Mouse (Mus musculus): ENCODE results near the gene Crhbp. TPM values are rescaled to one million over a fixed set of nuclear protein-coding genes. Genes with fewer than 3 reads are reported as not detected.

Gene Crhbp
- polyA plus RNA-seq, 1 experiment from 2014 or later, result 0.11 TPM

DNA sequence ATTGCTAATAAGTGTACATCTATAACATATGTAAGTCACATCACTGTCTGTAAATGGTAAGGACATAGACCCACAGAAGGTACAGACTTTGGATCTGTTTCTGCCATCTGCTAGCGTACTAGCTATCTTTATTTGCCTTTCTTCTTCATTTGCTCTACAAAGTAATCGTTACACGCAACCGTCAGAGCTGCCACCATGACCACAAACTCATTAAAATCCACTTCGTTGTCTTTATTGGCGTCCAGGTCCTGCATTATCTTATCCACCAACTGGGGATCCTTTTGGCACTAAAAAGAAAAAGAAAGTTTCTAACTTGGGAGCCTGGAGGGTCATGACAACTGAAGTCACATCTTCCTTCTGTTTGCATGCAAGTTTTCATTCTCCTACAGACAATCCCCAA is 32.4 kb upstream of the Crhbp start:
- no peak for TF ChIP-seq CTCF (IDR thresholded peaks at IDR 0.05; ENCODE audit: low read depth)
- TF ChIP-seq EP300 (IDR thresholded peaks at IDR 0.05; ENCODE audit: low read depth), result peak; percentile 93
- Histone ChIP-seq H3K4me2 (ENCODE audit: low read depth, low read length) (no peak overlapping the region), H3K36me3 (replicated peaks; ENCODE audit: insufficient read depth, low read length) (no peaks in the 10 kb centered on the region), H3K27me3 (ENCODE audit: insufficient read depth, low read length) (no peaks in the 10 kb centered on the region), H3K9ac (replicated peaks) (no peak overlapping the region), H3K9me3 (ENCODE audit: low read length) (no peaks in the 10 kb centered on the region), H3K4me3 (ENCODE audit: low read depth, low read length) (no peak overlapping the region), H3K4me1 (ENCODE audit: insufficient read depth) (peaks cover 3% of the 10 kb centered on the region), H3K27ac (ENCODE audit: low read depth) (no peak overlapping the region)
- 52% methylated on average over 6 of the region's 6 CpGs for WGBS (ENCODE audit: insufficient replicate concordance)
- DNase-seq (no peak), ATAC-seq (peak; percentile 15; the same call in 1 of the 2 replicates)

- no peaks in the 10 kb centered on the region for H3K27me3 ChIP-seq (ENCODE audit: insufficient read depth, low read length)
- H3K36me3 ChIP-seq (replicated peaks; ENCODE audit: insufficient read depth, low read length), result no peaks in the 10 kb centered on the region
- TF ChIP-seq CTCF (IDR thresholded peaks at IDR 0.05; ENCODE audit: low read depth), result no peak
- TF ChIP-seq EP300 (IDR thresholded peaks at IDR 0.05; ENCODE audit: low read depth), result peak; percentile 80
- no peak overlapping the region for H3K9ac ChIP-seq (replicated peaks)
- ATAC-seq, result peak; percentile 33; the same call in 1 of the 2 replicates
- DNase-seq, result no peak
- H3K4me3 ChIP-seq (ENCODE audit: low read depth, low read length), result no peak overlapping the region
- no peak overlapping the region for H3K27ac ChIP-seq (ENCODE audit: low read depth)
- 0 out of 2 replicates have a peak overlapping the region, but pooled peaks have one; percentile 26 for H3K4me2 ChIP-seq (ENCODE audit: low read depth, low read length)
- 38% methylated on average over 7 of the region's 7 CpGs for WGBS (ENCODE audit: insufficient replicate concordance)
- H3K9me3 ChIP-seq (ENCODE audit: low read length), result no peaks in the 10 kb centered on the region
- peaks cover 3% of the 10 kb centered on the region for H3K4me1 ChIP-seq (ENCODE audit: insufficient read depth)
Observed at GRCm38 (mm10) chr13:95475124-95475523, 30.4 kb upstream of the Crhbp start.

DNA sequence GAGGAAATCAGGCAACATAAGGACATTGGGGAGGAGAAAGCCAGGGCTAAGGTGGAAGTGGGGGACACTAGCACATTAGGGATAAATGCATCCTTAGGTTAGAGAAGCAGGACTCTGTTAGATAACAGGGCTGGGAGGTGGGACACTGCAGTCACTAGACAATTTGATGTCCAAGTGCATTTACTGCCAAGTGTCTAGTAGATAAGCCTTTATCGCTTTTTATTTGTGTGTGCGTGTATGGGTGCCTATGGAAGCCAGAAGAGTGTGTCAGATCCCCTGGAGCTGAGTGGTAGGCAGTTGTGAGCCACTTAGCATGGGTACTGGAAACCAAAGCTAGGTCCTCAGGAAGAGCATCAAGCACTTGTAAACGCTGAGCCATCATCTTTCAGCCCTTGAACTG is 29.6 kb upstream of the Crhbp start:
- no peak for TF ChIP-seq CTCF (IDR thresholded peaks at IDR 0.05; ENCODE audit: low read depth)
- peak; percentile 70 for TF ChIP-seq EP300 (IDR thresholded peaks at IDR 0.05; ENCODE audit: low read depth)
- H3K4me1 ChIP-seq (ENCODE audit: insufficient read depth), result peaks cover 3% of the 10 kb centered on the region
- H3K9me3 ChIP-seq (ENCODE audit: low read length), result no peaks in the 10 kb centered on the region
- H3K27me3 ChIP-seq (ENCODE audit: insufficient read depth, low read length), result no peaks in the 10 kb centered on the region
- H3K36me3 ChIP-seq (replicated peaks; ENCODE audit: insufficient read depth, low read length), result no peaks in the 10 kb centered on the region
- no peak overlapping the region for H3K9ac ChIP-seq (replicated peaks)
- H3K4me3 ChIP-seq (ENCODE audit: low read depth, low read length), result no peak overlapping the region
- H3K27ac ChIP-seq (ENCODE audit: low read depth), result no peak overlapping the region
- no peak overlapping the region for H3K4me2 ChIP-seq (ENCODE audit: low read depth, low read length)
- 51% methylated on average over 3 of the region's 3 CpGs for WGBS (ENCODE audit: insufficient replicate concordance)
- ATAC-seq (0 out of 2 replicates have a peak, but pooled peaks have one; percentile 38), DNase-seq (no peak)

GRCm38 (mm10) chr13:95470970-95471369 is 26.2 kb upstream of the Crhbp start:
- no peaks in the 10 kb centered on the region for H3K9me3 ChIP-seq (ENCODE audit: low read length)
- 63% methylated on average over 2 of the region's 2 CpGs for WGBS (ENCODE audit: insufficient replicate concordance)
- H3K4me3 ChIP-seq (ENCODE audit: low read depth, low read length), result no peak overlapping the region
- no peaks in the 10 kb centered on the region for H3K27me3 ChIP-seq (ENCODE audit: insufficient read depth, low read length)
- no peaks in the 10 kb centered on the region for H3K36me3 ChIP-seq (replicated peaks; ENCODE audit: insufficient read depth, low read length)
- ATAC-seq, result no peak
- H3K27ac ChIP-seq (ENCODE audit: low read depth), result no peak overlapping the region
- DNase-seq, result peak; percentile 40
- H3K4me2 ChIP-seq (ENCODE audit: low read depth, low read length), result no peak overlapping the region
- peaks cover under 1% of the 10 kb centered on the region for H3K4me1 ChIP-seq (ENCODE audit: insufficient read depth)
- peak; percentile 68 for TF ChIP-seq CTCF (IDR thresholded peaks at IDR 0.05; ENCODE audit: low read depth)
- no peak for TF ChIP-seq EP300 (IDR thresholded peaks at IDR 0.05; ENCODE audit: low read depth)
- H3K9ac ChIP-seq (replicated peaks), result no peak overlapping the region

- no peaks in the 10 kb centered on the region for H3K36me3 ChIP-seq (replicated peaks; ENCODE audit: insufficient read depth, low read length)
- H3K27ac ChIP-seq (ENCODE audit: low read depth), result no peak overlapping the region
- 71% methylated on average over 2 of the region's 2 CpGs for WGBS (ENCODE audit: insufficient replicate concordance)
- H3K4me3 ChIP-seq (ENCODE audit: low read depth, low read length), result no peak overlapping the region
- H3K4me1 ChIP-seq (ENCODE audit: insufficient read depth), result 0 out of 2 replicates have a peak, but pooled peaks cover 5% of the 10 kb centered on the region
- H3K9me3 ChIP-seq (ENCODE audit: low read length), result no peaks in the 10 kb centered on the region
- H3K27me3 ChIP-seq (ENCODE audit: insufficient read depth, low read length), result no peaks in the 10 kb centered on the region
- TF ChIP-seq CTCF (IDR thresholded peaks at IDR 0.05; ENCODE audit: low read depth) (no peak), EP300 (IDR thresholded peaks at IDR 0.05; ENCODE audit: low read depth) (no peak)
- ATAC-seq (no peak), DNase-seq (no peak)
- no peak overlapping the region for H3K9ac ChIP-seq (replicated peaks)
- H3K4me2 ChIP-seq (ENCODE audit: low read depth, low read length), result no peak overlapping the region
Observed at GRCm38 (mm10) chr13:95451529-95451928, 6.8 kb upstream of the Crhbp start.

DNA sequence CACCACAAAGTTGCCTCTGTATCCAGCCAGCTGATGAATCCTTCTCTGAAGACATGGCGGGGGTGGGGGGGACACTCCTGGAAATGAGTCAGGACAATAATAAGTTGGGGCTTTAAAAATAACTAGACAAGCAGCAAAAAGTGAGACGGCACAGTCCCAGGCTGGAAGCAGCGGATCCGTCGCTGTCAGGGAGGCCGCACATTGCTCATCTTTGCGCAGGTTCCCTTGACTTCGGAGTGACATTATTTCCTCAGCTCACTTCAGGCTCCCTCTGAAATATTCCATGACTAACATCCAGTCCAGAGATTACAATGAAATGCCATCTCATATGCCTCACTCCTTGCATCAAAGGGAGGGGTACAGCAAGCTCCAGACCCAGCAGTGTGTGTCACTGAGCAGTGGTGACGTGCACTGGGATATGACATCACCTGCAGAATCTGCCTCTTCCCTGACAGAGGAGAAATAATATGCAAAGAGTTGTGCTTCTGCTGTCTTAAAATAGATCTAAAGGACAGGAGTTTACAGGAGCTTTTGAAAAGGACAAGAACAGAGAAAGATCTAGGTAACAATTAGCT is 6.0 kb upstream of the Crhbp start:
- 81% methylated on average over 9 of the region's 9 CpGs for WGBS (ENCODE audit: insufficient replicate concordance)
- no peak for ATAC-seq

More for the DNA sequence above, 6.0 kb upstream of the Crhbp start:
- DNase-seq, result no peak
- H3K4me3 ChIP-seq (ENCODE audit: low read depth, low read length), result no peak overlapping the region
- no peak overlapping the region for H3K4me2 ChIP-seq (ENCODE audit: low read depth, low read length)
- H3K9ac ChIP-seq (replicated peaks), result no peak overlapping the region
- H3K4me1 ChIP-seq (ENCODE audit: insufficient read depth), result 0 out of 2 replicates have a peak, but pooled peaks cover 5% of the 10 kb centered on the region
- no peaks in the 10 kb centered on the region for H3K9me3 ChIP-seq (ENCODE audit: low read length)
- TF ChIP-seq CTCF (IDR thresholded peaks at IDR 0.05; ENCODE audit: low read depth) (no peak), EP300 (IDR thresholded peaks at IDR 0.05; ENCODE audit: low read depth) (no peak)
- H3K36me3 ChIP-seq (replicated peaks; ENCODE audit: insufficient read depth, low read length), result no peaks in the 10 kb centered on the region
- H3K27ac ChIP-seq (ENCODE audit: low read depth), result no peak overlapping the region
- no peaks in the 10 kb centered on the region for H3K27me3 ChIP-seq (ENCODE audit: insufficient read depth, low read length)
